Mouse (Mus musculus): Measurements from ENCODE around the gene Ofd1. TPM values are rescaled to one million over a fixed set of nuclear protein-coding genes. Genes with fewer than 3 reads are reported as not detected.

The Ofd1 gene
- polyA plus RNA-seq, 1 experiment from 2014 or later: 9.1 TPM

- no peak overlapping the region for H3K4me2 ChIP-seq (replicated peaks; ENCODE audit: low read depth, low read length)
- H3K9me3 ChIP-seq (ENCODE audit: control insufficient read depth, low read length): no peaks in the 10 kb centered on the region
- no peaks in the 10 kb centered on the region for H3K27me3 ChIP-seq (ENCODE audit: control insufficient read depth, insufficient read depth, low read length)
- 81% methylated on average over 6 of the region's 6 CpGs for WGBS
- DNase-seq (ENCODE audit: low spot score) (no peak), ATAC-seq (ENCODE audit: low FRiP score) (no peak)
- no peaks in the 10 kb centered on the region for H3K36me3 ChIP-seq (ENCODE audit: control insufficient read depth, insufficient read depth, low read length)
- no peak overlapping the region for H3K9ac ChIP-seq (ENCODE audit: low read depth, low read length)
- H3K4me3 ChIP-seq (ENCODE audit: low read depth, low read length): no peak overlapping the region
- no peaks in the 10 kb centered on the region for H3K4me1 ChIP-seq (replicated peaks; ENCODE audit: control insufficient read depth, insufficient read depth, low read length)
- H3K27ac ChIP-seq (ENCODE audit: low read depth, low read length): no peak overlapping the region
These were observed 13.0 kb upstream of the Ofd1 start for GRCm38 (mm10) chrX:166453532-166453931.

GRCm38 (mm10) chrX:166444552-166444951 is 4.0 kb upstream of the Ofd1 start:
- Histone ChIP-seq H3K4me2 (replicated peaks; ENCODE audit: low read depth, low read length) (no peak overlapping the region), H3K36me3 (ENCODE audit: control insufficient read depth, insufficient read depth, low read length) (no peaks in the 10 kb centered on the region), H3K9me3 (ENCODE audit: control insufficient read depth, low read length) (no peaks in the 10 kb centered on the region), H3K9ac (ENCODE audit: low read depth, low read length) (no peak overlapping the region), H3K4me1 (replicated peaks; ENCODE audit: control insufficient read depth, insufficient read depth, low read length) (no peaks in the 10 kb centered on the region), H3K27me3 (ENCODE audit: control insufficient read depth, insufficient read depth, low read length) (peaks cover 8% of the 10 kb centered on the region; the same call in 1 of the 2 replicates), H3K4me3 (ENCODE audit: low read depth, low read length) (no peak overlapping the region), H3K27ac (ENCODE audit: low read depth, low read length) (no peak overlapping the region)
- no peak for ATAC-seq (ENCODE audit: low FRiP score)
- WGBS: 94% methylated on average over 3 of the region's 3 CpGs
- DNase-seq (ENCODE audit: low spot score): no peak

GRCm38 (mm10) chrX:166440036-166440615 is 378 bp downstream of the Ofd1 start, which contains the start of gene Trappc2:
TSS of gene Trappc2 (plus strand) at chrX:166440574.
- peak within 1 kb of the TSS; percentile 55 for H3K4me3 ChIP-seq (ENCODE audit: low read depth, low read length)
- H3K27me3 ChIP-seq (ENCODE audit: control insufficient read depth, insufficient read depth, low read length): peaks cover 10% of the 10 kb centered on the region; the same call in 1 of the 2 replicates
- H3K4me1 ChIP-seq (replicated peaks; ENCODE audit: control insufficient read depth, insufficient read depth, low read length): no peaks in the 10 kb centered on the region
- no peaks in the 10 kb centered on the region for H3K36me3 ChIP-seq (ENCODE audit: control insufficient read depth, insufficient read depth, low read length)
- peak within 1 kb of the TSS; percentile 59 for H3K9ac ChIP-seq (ENCODE audit: low read depth, low read length)
- H3K4me2 ChIP-seq (replicated peaks; ENCODE audit: low read depth, low read length): peak within 1 kb of the TSS; percentile 49
- H3K9me3 ChIP-seq (ENCODE audit: control insufficient read depth, low read length): no peaks in the 10 kb centered on the region
- H3K27ac ChIP-seq (ENCODE audit: low read depth, low read length): peak within 1 kb of the TSS; percentile 65
- DNase-seq (ENCODE audit: low spot score) (peak; percentile 27), ATAC-seq (ENCODE audit: low FRiP score) (peak; percentile 84)
- 17% methylated on average over 26 of the region's 36 CpGs for WGBS

GRCm38 (mm10) chrX:166434812-166435211 is 5.7 kb downstream of the Ofd1 start:
- no peak for ATAC-seq (ENCODE audit: low FRiP score)
- Histone ChIP-seq H3K9me3 (ENCODE audit: control insufficient read depth, low read length) (no peaks in the 10 kb centered on the region), H3K36me3 (ENCODE audit: control insufficient read depth, insufficient read depth, low read length) (no peaks in the 10 kb centered on the region), H3K9ac (ENCODE audit: low read depth, low read length) (no peak overlapping the region), H3K27ac (ENCODE audit: low read depth, low read length) (no peak overlapping the region), H3K4me3 (ENCODE audit: low read depth, low read length) (no peak overlapping the region), H3K4me1 (replicated peaks; ENCODE audit: control insufficient read depth, insufficient read depth, low read length) (no peaks in the 10 kb centered on the region), H3K4me2 (replicated peaks; ENCODE audit: low read depth, low read length) (no peak overlapping the region), H3K27me3 (ENCODE audit: control insufficient read depth, insufficient read depth, low read length) (peaks cover 2% of the 10 kb centered on the region; the same call in 1 of the 2 replicates)
- WGBS: 78% methylated on average over 2 of the region's 2 CpGs
- DNase-seq (ENCODE audit: low spot score): no peak

- no peaks in the 10 kb centered on the region for H3K36me3 ChIP-seq (ENCODE audit: control insufficient read depth, insufficient read depth, low read length)
- WGBS: 70% methylated on average over 3 of the region's 6 CpGs
- H3K4me1 ChIP-seq (replicated peaks; ENCODE audit: control insufficient read depth, insufficient read depth, low read length): no peaks in the 10 kb centered on the region
- H3K27me3 ChIP-seq (ENCODE audit: control insufficient read depth, insufficient read depth, low read length): no peaks in the 10 kb centered on the region
- H3K4me2 ChIP-seq (replicated peaks; ENCODE audit: low read depth, low read length): no peak overlapping the region
- ATAC-seq (ENCODE audit: low FRiP score) (no peak), DNase-seq (ENCODE audit: low spot score) (peak; percentile 24)
- no peaks in the 10 kb centered on the region for H3K9me3 ChIP-seq (ENCODE audit: control insufficient read depth, low read length)
- no peak overlapping the region for H3K9ac ChIP-seq (ENCODE audit: low read depth, low read length)
- H3K27ac ChIP-seq (ENCODE audit: low read depth, low read length): no peak overlapping the region
- H3K4me3 ChIP-seq (ENCODE audit: low read depth, low read length): no peak overlapping the region
These were observed 24.3 kb downstream of the Ofd1 start for GRCm38 (mm10) chrX:166416196-166416595.

GRCm38 (mm10) chrX:166407865-166408264 is 32.6 kb downstream of the Ofd1 start:
- Histone ChIP-seq H3K9me3 (ENCODE audit: control insufficient read depth, low read length) (no peaks in the 10 kb centered on the region), H3K27me3 (ENCODE audit: control insufficient read depth, insufficient read depth, low read length) (peaks cover 2% of the 10 kb centered on the region; the same call in 1 of the 2 replicates), H3K36me3 (ENCODE audit: control insufficient read depth, insufficient read depth, low read length) (0 out of 2 replicates have a peak, but pooled peaks cover 2% of the 10 kb centered on the region), H3K9ac (ENCODE audit: low read depth, low read length) (no peak overlapping the region), H3K27ac (ENCODE audit: low read depth, low read length) (no peak overlapping the region), H3K4me1 (replicated peaks; ENCODE audit: control insufficient read depth, insufficient read depth, low read length) (no peaks in the 10 kb centered on the region), H3K4me2 (replicated peaks; ENCODE audit: low read depth, low read length) (no peak overlapping the region), H3K4me3 (ENCODE audit: low read depth, low read length) (no peak overlapping the region)
- no peak for ATAC-seq (ENCODE audit: low FRiP score)
- DNase-seq (ENCODE audit: low spot score): no peak

GRCm38 (mm10) chrX:166393753-166394152 is 46.8 kb downstream of the Ofd1 start:
- Histone ChIP-seq H3K9me3 (ENCODE audit: control insufficient read depth, low read length) (no peaks in the 10 kb centered on the region), H3K4me3 (ENCODE audit: low read depth, low read length) (no peak overlapping the region), H3K36me3 (ENCODE audit: control insufficient read depth, insufficient read depth, low read length) (no peaks in the 10 kb centered on the region), H3K4me1 (replicated peaks; ENCODE audit: control insufficient read depth, insufficient read depth, low read length) (no peaks in the 10 kb centered on the region), H3K4me2 (replicated peaks; ENCODE audit: low read depth, low read length) (no peak overlapping the region), H3K9ac (ENCODE audit: low read depth, low read length) (no peak overlapping the region), H3K27me3 (ENCODE audit: control insufficient read depth, insufficient read depth, low read length) (peaks cover 9% of the 10 kb centered on the region), H3K27ac (ENCODE audit: low read depth, low read length) (no peak overlapping the region)
- no peak for DNase-seq (ENCODE audit: low spot score)
- ATAC-seq (ENCODE audit: low FRiP score): no peak
- 88% methylated on average over 1 of the region's 1 CpGs for WGBS

- no peak for DNase-seq (ENCODE audit: low spot score)
- ATAC-seq (ENCODE audit: low FRiP score): no peak
- Histone ChIP-seq H3K9me3 (ENCODE audit: control insufficient read depth, low read length) (no peaks in the 10 kb centered on the region), H3K4me2 (replicated peaks; ENCODE audit: low read depth, low read length) (no peak overlapping the region), H3K36me3 (ENCODE audit: control insufficient read depth, insufficient read depth, low read length) (no peaks in the 10 kb centered on the region), H3K9ac (ENCODE audit: low read depth, low read length) (no peak overlapping the region), H3K4me3 (ENCODE audit: low read depth, low read length) (no peak overlapping the region), H3K27ac (ENCODE audit: low read depth, low read length) (no peak overlapping the region), H3K4me1 (replicated peaks; ENCODE audit: control insufficient read depth, insufficient read depth, low read length) (no peaks in the 10 kb centered on the region), H3K27me3 (ENCODE audit: control insufficient read depth, insufficient read depth, low read length) (peaks cover 5% of the 10 kb centered on the region; the same call in 1 of the 2 replicates)
- WGBS: 94% methylated on average over 6 of the region's 6 CpGs
These were observed 53.8 kb downstream of the Ofd1 start for GRCm38 (mm10) chrX:166386656-166387055.

- H3K9me3 ChIP-seq (ENCODE audit: control insufficient read depth, low read length): no peaks in the 10 kb centered on the region
- H3K4me2 ChIP-seq (replicated peaks; ENCODE audit: low read depth, low read length): no peak overlapping the region
- ATAC-seq (ENCODE audit: low FRiP score) (no peak), DNase-seq (ENCODE audit: low spot score) (no peak)
- WGBS: 68% methylated on average over 3 of the region's 3 CpGs
- peaks cover 6% of the 10 kb centered on the region; the same call in 1 of the 2 replicates for H3K27me3 ChIP-seq (ENCODE audit: control insufficient read depth, insufficient read depth, low read length)
- H3K9ac ChIP-seq (ENCODE audit: low read depth, low read length): no peak overlapping the region
- no peaks in the 10 kb centered on the region for H3K36me3 ChIP-seq (ENCODE audit: control insufficient read depth, insufficient read depth, low read length)
- no peak overlapping the region for H3K27ac ChIP-seq (ENCODE audit: low read depth, low read length)
- H3K4me1 ChIP-seq (replicated peaks; ENCODE audit: control insufficient read depth, insufficient read depth, low read length): no peaks in the 10 kb centered on the region
- H3K4me3 ChIP-seq (ENCODE audit: low read depth, low read length): no peak overlapping the region
These were observed 55.6 kb downstream of the Ofd1 start for GRCm38 (mm10) chrX:166384935-166385334.
